Mouse (Mus musculus) stomach, postnatal 0 days (tissue): ENCODE measurements around the gene Hoxa10.

Source experiments
- CTCF ChIP-seq: IDR thresholded peaks from 2 replicates; pipeline ENCODE4 v1.5.1; 2016; ENCODE audit warnings: antibody characterized with exemption, low read depth, mild to moderate bottlenecking, moderate library complexity
- EP300 ChIP-seq: optimal IDR thresholded peaks from 2 replicates; pipeline ENCODE3; 2016; ENCODE audit warnings: antibody characterized with exemption

DNA sequence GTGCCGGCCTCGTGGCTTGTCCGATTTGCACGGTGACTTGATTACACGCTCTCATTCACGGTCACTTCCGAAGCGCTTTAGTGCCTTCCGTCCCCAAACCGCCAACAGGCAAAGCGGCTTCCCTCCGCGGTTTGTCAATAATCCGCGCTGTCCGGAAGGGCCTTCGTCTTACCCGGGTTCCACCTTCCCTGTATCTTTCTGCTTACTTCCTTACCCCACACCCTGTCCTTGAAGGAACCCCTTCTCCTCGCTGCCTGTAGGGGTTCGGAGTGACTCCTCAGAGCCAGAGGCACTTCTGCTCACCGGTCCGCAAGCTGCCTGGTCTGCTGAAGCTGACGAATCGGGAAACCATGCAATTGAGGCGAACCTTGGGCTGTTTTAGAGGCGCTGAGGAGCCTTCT lies 5.7 kb upstream of the Hoxa10 start:
- TF ChIP-seq EP300, result no peak
- TF ChIP-seq CTCF, result no peak
